Mouse (Mus musculus) C2C12 (cell line): Measurements from ENCODE around the gene Gm9844. TPM values are rescaled to one million over a fixed set of nuclear protein-coding genes. Genes with fewer than 3 reads are reported as not detected.
A peak's percentile ranks its signal among the peaks of the same experiment; 100 is the strongest.
"Not testable (repeated sequence)": the region's sequence is repeated elsewhere in the genome, so short reads cannot be mapped to it uniquely, and the experiment has no call there.

Experiments used
- H3K27me3 ChIP-seq: one replicate; pipeline ENCODE4 v1.6.1; 2011; ENCODE audit not compliant: control insufficient read depth, insufficient read depth, insufficient read length
- H3K36me3 ChIP-seq: one replicate; pipeline ENCODE4 v1.6.1; 2011; ENCODE audit not compliant: control insufficient read depth, insufficient read depth
- H3K4me3 ChIP-seq: one replicate; pipeline ENCODE4 v1.5.1; 2011; ENCODE audit warnings: mild to moderate bottlenecking, control low read depth; ENCODE audit not compliant: poor library complexity, insufficient read depth, severe bottlenecking
- H3K79me2 ChIP-seq: one replicate; pipeline ENCODE4 v1.6.1; 2011; ENCODE audit not compliant: control insufficient read depth, insufficient read depth
- H3K79me3 ChIP-seq: one replicate; pipeline ENCODE4 v1.6.1; 2011; ENCODE audit warnings: low read depth, control low read depth
- H3ac ChIP-seq: one replicate; pipeline ENCODE3; 2011; ENCODE audit warnings: low read depth; ENCODE audit not compliant: control insufficient read depth, insufficient read length
- CEBPB ChIP-seq: IDR thresholded peaks from one replicate; pipeline ENCODE4 v1.6.1; 2011; ENCODE audit warnings: low read depth, mild to moderate bottlenecking, control low read depth, moderate library complexity
- CTCF ChIP-seq: IDR thresholded peaks from one replicate; pipeline ENCODE4 v1.5.1; 2011; ENCODE audit not compliant: control insufficient read depth, insufficient read depth, insufficient read length
- FOSL1 ChIP-seq: IDR thresholded peaks from one replicate; pipeline ENCODE4 v1.8.0; 2011; ENCODE audit warnings: mild to moderate bottlenecking, low read length; ENCODE audit not compliant: poor library complexity, insufficient read depth, severe bottlenecking
- MAX ChIP-seq: IDR thresholded peaks from one replicate; pipeline ENCODE4 v1.6.1; 2011; ENCODE audit warnings: mild to moderate bottlenecking, control low read depth
- MYOD1 ChIP-seq: IDR thresholded peaks from one replicate; pipeline ENCODE4 v1.6.1; 2011; ENCODE audit warnings: low read depth; ENCODE audit not compliant: control insufficient read depth, insufficient read length
- MYOG ChIP-seq: IDR thresholded peaks from one replicate; pipeline ENCODE4 v1.6.1; 2011; ENCODE audit not compliant: control insufficient read depth, insufficient read length; ENCODE audit errors: extremely low read depth
- USF1 ChIP-seq: IDR thresholded peaks from one replicate; pipeline ENCODE4 v1.6.1; 2011; ENCODE audit warnings: low read depth, mild to moderate bottlenecking, control low read depth, moderate library complexity
- long read RNA-seq, 2 experiments: library from polyadenylated mRNA; unstranded; transcript quantifications; one replicate each; pipeline ENCODE4 v2.0.0; 2019 to 2020
- polyA plus RNA-seq: library from polyadenylated mRNA; unstranded; fragments of >200 nt; fragmentation: generic; extraction: Trizol; gene quantifications from one replicate; pipeline ENCODE4 v1.2.1, GENCODE M21; 2012; ENCODE audit warnings: missing spikeins

Gm9844 gene
- 25.5 TPM for polyA plus RNA-seq
- long read RNA-seq, experiment 1, transcript Gm9844-201 (1 exons, 485 nt): major isoform, 78 of 78 reads
- long read RNA-seq, experiment 1, partial matches to known transcripts: 0 of 78 reads
- long read RNA-seq, experiment 1, other reads (novel, unspliced or antisense): 0 of 78 reads
- long read RNA-seq, experiment 2, transcript Gm9844-201 (1 exons, 485 nt): major isoform, 11 of 11 reads
- long read RNA-seq, experiment 2, partial matches to known transcripts: 0 of 11 reads
- long read RNA-seq, experiment 2, other reads (novel, unspliced or antisense): 0 of 11 reads

DNA sequence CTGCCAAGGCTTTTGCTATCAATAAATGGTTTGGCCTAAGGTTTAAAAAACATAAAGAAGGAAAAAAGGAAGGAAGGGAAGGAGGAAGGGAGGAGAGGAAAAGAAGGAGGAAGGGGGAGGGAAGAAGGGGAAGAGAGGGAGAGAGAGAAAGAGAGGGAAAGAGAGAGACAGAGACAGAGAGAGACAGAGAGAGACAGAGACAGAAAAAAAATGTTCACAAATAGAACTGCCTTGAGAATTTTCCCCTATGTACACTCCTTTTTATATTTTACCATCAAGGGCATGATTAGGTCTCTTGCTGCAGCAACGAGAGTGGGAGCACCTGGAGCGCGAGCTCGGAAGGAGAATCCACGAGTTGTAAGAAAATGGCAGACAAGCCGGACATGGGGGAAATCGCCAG is at the start of gene Gm9844:
Gene Gm9844, plus strand, starts transcription at position 301 of the 400 bp plus-strand sequence.
- H3K27me3 ChIP-seq: no peaks in the 10 kb centered on the region
- H3ac ChIP-seq: no peak within 1 kb of the TSS
- H3K79me2 ChIP-seq: no peaks in the 10 kb centered on the region
- no peaks in the 10 kb centered on the region for H3K79me3 ChIP-seq
- no peaks in the 10 kb centered on the region for H3K36me3 ChIP-seq
- TF ChIP-seq MYOD1 (no peak), USF1 (no peak), CTCF (no peak)
- no peak within 1 kb of the TSS for H3K4me3 ChIP-seq

DNA sequence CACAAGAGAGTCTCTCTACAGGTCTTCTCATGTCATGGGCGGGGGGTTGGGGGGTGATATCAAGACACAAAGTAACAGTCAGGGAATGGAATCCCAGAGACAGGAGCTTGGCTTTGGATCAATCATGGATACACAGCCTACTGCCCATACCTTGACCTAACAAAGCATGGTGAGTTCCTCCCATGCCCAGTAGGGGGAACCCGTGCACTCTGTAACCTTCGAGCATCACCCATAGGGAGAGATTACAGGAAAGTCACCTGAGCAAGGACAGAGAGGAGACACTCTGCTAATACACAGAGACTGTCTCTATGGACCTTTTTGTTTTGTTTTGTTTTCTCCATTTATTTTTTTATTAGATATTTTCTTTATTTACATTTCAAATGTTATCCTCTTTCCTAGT is 44.5 kb upstream of the Gm9844 start:
- no peak overlapping the region for H3K4me3 ChIP-seq
- H3K36me3 ChIP-seq: no peaks in the 10 kb centered on the region
- TF ChIP-seq CEBPB (no peak), CTCF (peak; percentile 75)
- H3K27me3 ChIP-seq: peaks cover under 1% of the 10 kb centered on the region
- H3K79me2 ChIP-seq: no peaks in the 10 kb centered on the region
- H3ac ChIP-seq: no peak overlapping the region
- no peaks in the 10 kb centered on the region for H3K79me3 ChIP-seq

DNA sequence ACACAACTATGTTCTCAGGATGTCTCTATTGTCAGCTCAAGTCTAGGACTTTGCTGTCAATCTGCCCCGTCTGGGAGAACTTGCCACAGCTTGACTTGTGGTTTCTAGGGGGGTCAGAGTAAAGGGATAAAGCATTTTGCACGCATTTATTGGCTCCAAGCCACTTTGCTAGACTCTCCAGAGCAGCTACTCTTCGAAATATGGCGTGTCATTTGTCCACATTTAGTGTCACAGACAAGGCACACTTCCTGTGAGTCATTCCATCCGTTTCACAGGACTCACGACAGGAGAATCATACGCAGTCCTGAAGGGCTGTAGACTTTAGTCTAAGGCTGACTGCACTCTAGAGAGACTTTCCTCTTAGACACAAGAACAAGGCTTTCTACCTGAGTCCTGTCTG is 37.6 kb upstream of the Gm9844 start:
- TF ChIP-seq MYOD1: no peak
- TF ChIP-seq MAX: no peak
- TF ChIP-seq USF1: no peak
- TF ChIP-seq CEBPB: no peak
- no peak for TF ChIP-seq FOSL1
- no peak for TF ChIP-seq MYOG
- no peak for TF ChIP-seq CTCF
- no peaks in the 10 kb centered on the region for H3K79me2 ChIP-seq
- no peaks in the 10 kb centered on the region for H3K36me3 ChIP-seq
- no peaks in the 10 kb centered on the region for H3K27me3 ChIP-seq
- no peak overlapping the region for H3K4me3 ChIP-seq
- H3ac ChIP-seq: no peak overlapping the region
- H3K79me3 ChIP-seq: no peaks in the 10 kb centered on the region

DNA sequence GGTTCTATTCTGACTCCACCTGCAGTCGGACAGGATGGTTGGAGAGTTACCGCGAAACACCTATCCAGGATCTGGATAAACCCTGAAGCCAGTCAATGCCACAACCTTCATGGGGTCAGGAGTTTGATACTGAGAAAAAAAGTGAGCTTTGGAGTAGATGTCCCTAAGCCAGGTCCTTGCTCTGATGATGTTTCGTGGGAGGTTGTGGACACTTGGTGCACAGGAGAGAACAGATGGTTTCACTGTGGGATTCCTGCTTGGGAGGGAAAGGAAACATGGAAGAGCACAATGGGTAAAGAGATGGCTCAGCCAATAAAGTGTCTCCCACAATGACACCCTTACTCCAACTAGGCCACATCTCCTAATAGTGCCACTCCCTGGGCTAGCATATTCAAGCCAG is 34.8 kb upstream of the Gm9844 start:
- Histone ChIP-seq H3K27me3 (no peaks in the 10 kb centered on the region), H3ac (no peak overlapping the region), H3K79me2 (no peaks in the 10 kb centered on the region), H3K4me3 (no peak overlapping the region), H3K36me3 (no peaks in the 10 kb centered on the region), H3K79me3 (no peaks in the 10 kb centered on the region)
- TF ChIP-seq MYOD1 (no peak), MAX (no peak), FOSL1 (no peak), MYOG (no peak), CTCF (no peak), USF1 (no peak), CEBPB (no peak)

DNA sequence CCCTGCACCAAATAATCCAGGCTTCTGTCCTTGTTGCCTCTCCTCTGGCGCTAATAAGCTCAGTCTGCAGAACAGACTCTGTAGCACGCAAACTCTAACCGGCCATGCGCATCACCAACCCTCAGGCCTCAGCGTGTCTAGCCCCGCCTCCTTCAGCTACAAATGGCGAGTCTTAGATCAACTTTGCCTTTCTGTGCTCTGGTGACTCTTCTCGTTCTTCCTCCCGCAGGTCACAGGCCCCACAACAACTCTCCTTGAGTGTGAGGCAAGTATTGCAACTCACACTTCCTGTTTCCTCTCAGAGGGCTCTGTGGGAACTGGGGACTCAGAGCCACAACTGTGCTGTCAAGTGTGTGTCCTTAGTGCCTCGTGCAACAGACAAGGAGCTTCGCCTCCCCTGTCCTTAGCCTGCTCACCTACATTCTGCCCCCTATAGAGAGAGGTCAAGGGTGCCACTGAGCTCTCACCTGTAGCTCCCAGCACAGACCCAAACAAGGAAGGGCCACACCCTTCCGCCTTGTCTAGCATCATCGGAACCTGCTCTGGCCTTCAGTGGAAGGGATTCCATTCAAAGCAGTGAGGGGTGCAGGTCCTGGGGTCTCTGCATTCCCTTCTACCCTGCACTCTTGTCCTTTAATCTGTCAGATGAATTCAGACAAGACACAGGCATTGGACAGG is 23.1 kb upstream of the Gm9844 start:
- not testable (repeated sequence) for H3K79me3 ChIP-seq, H3K27me3 ChIP-seq, H3K79me2 ChIP-seq, H3ac ChIP-seq, H3K4me3 ChIP-seq, H3K36me3 ChIP-seq

DNA sequence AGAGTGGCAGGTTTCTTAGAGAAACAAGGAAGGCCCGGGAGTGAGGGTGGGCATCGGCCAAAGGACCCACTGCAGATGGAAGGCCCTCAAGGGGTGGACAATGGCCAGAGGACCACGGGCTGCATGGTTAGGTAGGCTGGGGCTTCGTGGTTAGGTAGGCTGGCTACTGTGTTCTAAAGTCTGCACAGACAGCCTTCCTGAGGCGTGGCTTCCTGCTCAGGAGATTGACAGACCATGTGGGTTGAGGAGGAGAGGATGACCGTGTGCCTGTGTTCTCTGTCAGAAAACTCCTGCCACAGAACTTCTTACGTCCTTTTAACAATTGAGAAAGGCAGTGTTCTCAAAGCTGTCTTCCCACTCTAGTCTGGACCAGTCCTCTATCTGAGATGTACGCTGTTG is 22.6 kb upstream of the Gm9844 start:
- no peaks in the 10 kb centered on the region for H3K27me3 ChIP-seq
- no peaks in the 10 kb centered on the region for H3K79me2 ChIP-seq
- TF ChIP-seq MAX (no peak), MYOD1 (no peak), CEBPB (no peak), MYOG (no peak), USF1 (no peak), FOSL1 (no peak), CTCF (no peak)
- H3K36me3 ChIP-seq: no peaks in the 10 kb centered on the region
- H3K4me3 ChIP-seq: no peak overlapping the region
- H3K79me3 ChIP-seq: no peaks in the 10 kb centered on the region
- no peak overlapping the region for H3ac ChIP-seq
